Mouse (Mus musculus): ENCODE data around the gene Nr3c2. TPM values are rescaled to one million over a fixed set of nuclear protein-coding genes. Genes with fewer than 3 reads are reported as not detected.

Gene Nr3c2
- polyA plus RNA-seq, 1 experiment from 2014 or later: 0.58 TPM

DNA sequence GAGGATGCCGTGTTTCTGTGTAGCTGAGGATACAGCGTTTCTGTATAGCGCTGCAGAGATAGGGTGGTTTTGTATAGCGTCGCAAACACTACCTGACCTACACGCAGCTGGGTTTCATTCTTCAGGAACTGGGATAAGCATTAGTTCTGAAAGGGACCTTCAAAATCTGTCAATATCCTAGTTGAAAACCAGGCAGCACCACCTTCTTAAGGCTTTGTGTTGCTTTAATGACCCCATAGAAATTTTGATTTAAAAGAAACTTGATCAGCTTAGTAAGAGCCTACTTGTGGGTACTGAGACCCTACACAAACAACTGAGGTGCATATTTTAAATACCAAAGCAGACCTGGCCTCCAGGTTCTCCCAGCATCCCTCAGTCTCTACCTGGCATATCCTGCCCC, 372.9 kb downstream of the Nr3c2 start:
- no peak overlapping the region for H3K27ac ChIP-seq (replicated peaks; ENCODE audit: low read depth, low read length)
- no peaks in the 10 kb centered on the region for H3K4me1 ChIP-seq (ENCODE audit: control insufficient read depth, insufficient read depth, low read length)
- DNase-seq (ENCODE audit: low spot score) (no peak), ATAC-seq (replicated peaks; ENCODE audit: insufficient number of reproducible peaks, low FRiP score, low TSS enrichment, low read depth) (no peak)
- no peak overlapping the region for H3K4me2 ChIP-seq (ENCODE audit: low read depth, low read length)
- H3K27me3 ChIP-seq (ENCODE audit: control insufficient read depth, insufficient read depth, low read length): no peaks in the 10 kb centered on the region
- H3K9me3 ChIP-seq (replicated peaks; ENCODE audit: control insufficient read depth, low read length): no peaks in the 10 kb centered on the region
- H3K9ac ChIP-seq (replicated peaks; ENCODE audit: low read length): no peak overlapping the region
- H3K4me3 ChIP-seq (ENCODE audit: low read depth, low read length): no peak overlapping the region
- no peaks in the 10 kb centered on the region for H3K36me3 ChIP-seq (replicated peaks; ENCODE audit: control insufficient read depth, insufficient read depth, low read depth, low read length)
- 70% methylated on average over 6 of the region's 6 CpGs for WGBS

DNA sequence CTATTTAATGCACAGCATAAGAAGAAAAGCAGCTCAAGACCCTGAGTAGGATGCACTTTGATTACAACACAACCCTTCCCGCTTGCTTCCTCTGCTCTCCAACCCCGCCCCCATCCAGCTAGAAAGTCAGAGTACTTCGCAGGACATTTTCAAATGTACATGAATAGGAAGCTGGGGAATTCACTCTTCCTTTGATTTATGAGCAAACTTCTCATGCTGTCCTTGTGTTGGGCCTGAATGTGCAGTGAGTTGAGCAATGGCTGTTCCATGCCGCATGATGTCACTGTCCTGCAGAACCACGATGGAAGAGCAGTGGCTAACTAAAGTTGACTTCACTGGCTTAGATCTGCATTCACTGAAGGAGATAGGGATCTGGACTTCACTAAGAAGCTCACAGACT, 376.3 kb downstream of the Nr3c2 start:
- H3K27ac ChIP-seq (replicated peaks; ENCODE audit: low read depth, low read length): no peak overlapping the region
- H3K9me3 ChIP-seq (replicated peaks; ENCODE audit: control insufficient read depth, low read length): no peaks in the 10 kb centered on the region
- H3K27me3 ChIP-seq (ENCODE audit: control insufficient read depth, insufficient read depth, low read length): no peaks in the 10 kb centered on the region
- DNase-seq (ENCODE audit: low spot score): no peak
- no peaks in the 10 kb centered on the region for H3K36me3 ChIP-seq (replicated peaks; ENCODE audit: control insufficient read depth, insufficient read depth, low read depth, low read length)
- no peak overlapping the region for H3K4me3 ChIP-seq (ENCODE audit: low read depth, low read length)
- ATAC-seq (replicated peaks; ENCODE audit: insufficient number of reproducible peaks, low FRiP score, low TSS enrichment, low read depth): no peak
- no peak overlapping the region for H3K4me2 ChIP-seq (ENCODE audit: low read depth, low read length)
- no peak overlapping the region for H3K9ac ChIP-seq (replicated peaks; ENCODE audit: low read length)
- no peaks in the 10 kb centered on the region for H3K4me1 ChIP-seq (ENCODE audit: control insufficient read depth, insufficient read depth, low read length)
- 88% methylated on average over 5 of the region's 5 CpGs for WGBS

DNA sequence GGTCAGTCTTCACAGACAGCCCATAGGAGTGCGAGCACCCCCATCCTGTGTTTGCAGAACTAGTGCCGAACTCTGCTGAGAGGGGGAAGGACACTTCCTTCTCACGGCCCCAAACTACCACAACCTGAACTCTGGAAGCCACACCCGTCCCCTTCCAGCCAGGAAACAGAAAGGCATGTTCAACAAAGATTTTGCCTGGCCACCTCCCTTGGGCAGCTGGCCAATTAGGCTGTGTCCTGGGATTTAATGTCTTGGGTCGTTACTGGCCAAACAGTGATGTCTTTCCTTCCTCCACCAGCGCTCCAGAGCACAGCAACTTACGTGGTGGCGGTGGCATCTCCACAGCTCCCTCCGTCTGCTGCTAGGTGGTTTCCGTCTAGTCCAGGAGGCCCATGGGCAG, 377.6 kb downstream of the Nr3c2 start:
- no peak for DNase-seq (ENCODE audit: low spot score)
- Histone ChIP-seq H3K9me3 (replicated peaks; ENCODE audit: control insufficient read depth, low read length) (no peaks in the 10 kb centered on the region), H3K27me3 (ENCODE audit: control insufficient read depth, insufficient read depth, low read length) (no peaks in the 10 kb centered on the region), H3K4me3 (ENCODE audit: low read depth, low read length) (no peak overlapping the region), H3K36me3 (replicated peaks; ENCODE audit: control insufficient read depth, insufficient read depth, low read depth, low read length) (no peaks in the 10 kb centered on the region), H3K27ac (replicated peaks; ENCODE audit: low read depth, low read length) (no peak overlapping the region), H3K9ac (replicated peaks; ENCODE audit: low read length) (no peak overlapping the region), H3K4me1 (ENCODE audit: control insufficient read depth, insufficient read depth, low read length) (no peaks in the 10 kb centered on the region), H3K4me2 (ENCODE audit: low read depth, low read length) (no peak overlapping the region)
- no peak for ATAC-seq (replicated peaks; ENCODE audit: insufficient number of reproducible peaks, low FRiP score, low TSS enrichment, low read depth)
- WGBS: 86% methylated on average over 10 of the region's 10 CpGs

DNA sequence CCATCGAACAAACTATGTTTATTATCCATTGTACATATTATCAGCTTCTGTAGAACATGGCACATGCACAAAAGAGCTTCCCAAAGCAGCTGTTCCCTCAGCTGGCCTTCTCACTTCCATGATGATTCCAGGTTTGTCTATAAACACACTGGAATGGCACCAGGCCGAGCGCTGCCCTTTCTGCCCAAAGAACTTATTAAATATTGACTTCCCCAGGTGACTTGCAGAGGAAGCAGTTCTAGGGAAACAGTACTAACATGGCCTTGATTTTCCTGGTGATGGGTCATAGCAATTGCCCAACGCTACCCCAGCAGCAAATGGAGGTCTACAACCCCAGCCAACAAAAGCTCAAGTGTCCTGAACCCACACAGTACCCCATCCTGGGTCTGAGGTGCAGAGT, 379.0 kb downstream of the Nr3c2 start:
- Histone ChIP-seq H3K27me3 (ENCODE audit: control insufficient read depth, insufficient read depth, low read length) (no peaks in the 10 kb centered on the region), H3K4me2 (ENCODE audit: low read depth, low read length) (no peak overlapping the region), H3K36me3 (replicated peaks; ENCODE audit: control insufficient read depth, insufficient read depth, low read depth, low read length) (no peaks in the 10 kb centered on the region), H3K9me3 (replicated peaks; ENCODE audit: control insufficient read depth, low read length) (no peaks in the 10 kb centered on the region), H3K4me1 (ENCODE audit: control insufficient read depth, insufficient read depth, low read length) (no peaks in the 10 kb centered on the region), H3K27ac (replicated peaks; ENCODE audit: low read depth, low read length) (no peak overlapping the region), H3K4me3 (ENCODE audit: low read depth, low read length) (no peak overlapping the region), H3K9ac (replicated peaks; ENCODE audit: low read length) (no peak overlapping the region)
- ATAC-seq (replicated peaks; ENCODE audit: insufficient number of reproducible peaks, low FRiP score, low TSS enrichment, low read depth) (no peak), DNase-seq (ENCODE audit: low spot score) (no peak)
- 94% methylated on average over 4 of the region's 4 CpGs for WGBS

DNA sequence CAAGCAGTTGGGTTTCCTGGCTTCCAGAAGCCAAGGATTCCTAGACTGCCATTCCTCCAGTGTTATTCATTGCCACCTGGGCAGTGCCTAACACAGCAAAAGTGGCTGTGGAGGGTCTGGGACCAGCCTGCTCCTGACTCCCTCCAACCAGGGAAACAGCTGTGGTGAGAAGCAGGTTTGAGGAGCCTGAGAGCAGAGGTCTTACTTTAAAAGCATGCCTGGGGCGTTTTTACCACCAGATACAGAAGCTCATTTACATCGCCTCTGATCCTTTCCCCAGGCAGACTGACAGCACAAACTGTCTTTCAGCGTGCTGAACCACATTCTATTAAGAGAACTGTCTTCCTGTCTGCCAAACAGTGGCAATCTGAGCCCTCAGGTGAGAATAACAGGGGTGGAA, 380.7 kb downstream of the Nr3c2 start:
- H3K4me1 ChIP-seq (ENCODE audit: control insufficient read depth, insufficient read depth, low read length): no peaks in the 10 kb centered on the region
- 22% methylated on average over 3 of the region's 3 CpGs for WGBS
- ATAC-seq (replicated peaks; ENCODE audit: insufficient number of reproducible peaks, low FRiP score, low TSS enrichment, low read depth) (peak; percentile 20; the same call in 1 of the 2 replicates), DNase-seq (ENCODE audit: low spot score) (peak; percentile 52)
- no peaks in the 10 kb centered on the region for H3K36me3 ChIP-seq (replicated peaks; ENCODE audit: control insufficient read depth, insufficient read depth, low read depth, low read length)
- H3K4me2 ChIP-seq (ENCODE audit: low read depth, low read length): no peak overlapping the region
- no peak overlapping the region for H3K27ac ChIP-seq (replicated peaks; ENCODE audit: low read depth, low read length)
- no peaks in the 10 kb centered on the region for H3K9me3 ChIP-seq (replicated peaks; ENCODE audit: control insufficient read depth, low read length)
- H3K27me3 ChIP-seq (ENCODE audit: control insufficient read depth, insufficient read depth, low read length): no peaks in the 10 kb centered on the region
- no peak overlapping the region for H3K9ac ChIP-seq (replicated peaks; ENCODE audit: low read length)
- H3K4me3 ChIP-seq (ENCODE audit: low read depth, low read length): no peak overlapping the region

DNA sequence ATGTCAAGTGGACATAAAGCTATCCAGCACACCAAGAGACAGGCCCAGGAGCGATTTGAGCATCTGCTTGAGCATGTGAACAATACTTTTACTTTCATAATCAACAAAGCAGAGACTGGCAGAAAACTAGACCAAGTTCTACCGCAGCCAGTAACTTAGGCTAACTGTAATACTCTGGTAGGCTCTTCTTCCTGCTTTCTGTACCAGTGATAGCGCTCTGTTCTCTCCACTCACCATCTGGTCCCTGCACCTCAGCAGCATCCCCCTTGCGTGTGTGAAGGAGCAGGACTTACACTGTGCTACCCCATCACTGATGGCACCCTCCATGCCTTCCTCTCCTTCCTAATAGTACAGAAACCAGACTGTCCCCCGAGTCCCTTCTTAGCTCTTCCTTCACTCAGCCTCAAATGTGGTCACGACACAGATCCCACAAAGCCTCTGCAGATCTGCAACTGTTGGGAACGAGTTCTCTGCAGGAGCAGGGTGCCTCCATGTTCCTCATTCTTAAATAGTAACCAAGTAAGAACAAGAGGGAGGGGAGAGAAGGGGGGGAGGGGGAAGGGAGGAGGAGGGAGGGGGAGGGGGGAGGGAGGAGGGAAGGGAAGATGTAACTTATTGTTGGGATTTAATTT, 383.5 kb downstream of the Nr3c2 start:
- 82% methylated on average over 7 of the region's 7 CpGs for WGBS
- H3K9ac ChIP-seq (replicated peaks; ENCODE audit: low read length): no peak overlapping the region
- H3K4me1 ChIP-seq (ENCODE audit: control insufficient read depth, insufficient read depth, low read length): no peaks in the 10 kb centered on the region
- DNase-seq (ENCODE audit: low spot score): no peak
- no peaks in the 10 kb centered on the region for H3K36me3 ChIP-seq (replicated peaks; ENCODE audit: control insufficient read depth, insufficient read depth, low read depth, low read length)
- no peak overlapping the region for H3K27ac ChIP-seq (replicated peaks; ENCODE audit: low read depth, low read length)
- H3K4me2 ChIP-seq (ENCODE audit: low read depth, low read length): no peak overlapping the region
- ATAC-seq (replicated peaks; ENCODE audit: insufficient number of reproducible peaks, low FRiP score, low TSS enrichment, low read depth): no peak
- H3K9me3 ChIP-seq (replicated peaks; ENCODE audit: control insufficient read depth, low read length): no peaks in the 10 kb centered on the region
- no peak overlapping the region for H3K4me3 ChIP-seq (ENCODE audit: low read depth, low read length)
- no peaks in the 10 kb centered on the region for H3K27me3 ChIP-seq (ENCODE audit: control insufficient read depth, insufficient read depth, low read length)

DNA sequence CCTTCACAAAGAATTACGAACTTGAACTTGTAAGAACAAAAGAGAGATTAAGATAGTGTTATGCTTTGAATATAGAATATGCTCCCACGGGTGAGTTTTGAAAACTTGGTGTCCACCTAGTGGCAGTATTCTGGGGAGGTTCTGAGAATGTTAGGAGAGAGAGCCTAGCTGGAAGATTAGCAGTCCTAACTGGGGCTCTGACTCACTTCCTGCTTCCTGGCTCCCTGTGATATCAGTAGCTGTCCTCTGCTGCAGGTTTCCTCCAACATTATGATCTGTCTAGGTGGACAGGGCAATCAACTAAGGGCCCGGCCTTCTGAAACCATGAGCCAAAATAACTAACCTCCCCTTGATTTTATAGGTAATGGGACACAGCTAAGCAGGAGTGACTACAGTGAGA, 385.2 kb downstream of the Nr3c2 start:
- no peak overlapping the region for H3K4me2 ChIP-seq (ENCODE audit: low read depth, low read length)
- WGBS: 85% methylated on average over 3 of the region's 3 CpGs
- DNase-seq (ENCODE audit: low spot score) (no peak), ATAC-seq (replicated peaks; ENCODE audit: insufficient number of reproducible peaks, low FRiP score, low TSS enrichment, low read depth) (no peak)
- no peak overlapping the region for H3K9ac ChIP-seq (replicated peaks; ENCODE audit: low read length)
- no peaks in the 10 kb centered on the region for H3K9me3 ChIP-seq (replicated peaks; ENCODE audit: control insufficient read depth, low read length)
- no peaks in the 10 kb centered on the region for H3K4me1 ChIP-seq (ENCODE audit: control insufficient read depth, insufficient read depth, low read length)
- H3K36me3 ChIP-seq (replicated peaks; ENCODE audit: control insufficient read depth, insufficient read depth, low read depth, low read length): no peaks in the 10 kb centered on the region
- no peak overlapping the region for H3K4me3 ChIP-seq (ENCODE audit: low read depth, low read length)
- no peak overlapping the region for H3K27ac ChIP-seq (replicated peaks; ENCODE audit: low read depth, low read length)
- H3K27me3 ChIP-seq (ENCODE audit: control insufficient read depth, insufficient read depth, low read length): no peaks in the 10 kb centered on the region

DNA sequence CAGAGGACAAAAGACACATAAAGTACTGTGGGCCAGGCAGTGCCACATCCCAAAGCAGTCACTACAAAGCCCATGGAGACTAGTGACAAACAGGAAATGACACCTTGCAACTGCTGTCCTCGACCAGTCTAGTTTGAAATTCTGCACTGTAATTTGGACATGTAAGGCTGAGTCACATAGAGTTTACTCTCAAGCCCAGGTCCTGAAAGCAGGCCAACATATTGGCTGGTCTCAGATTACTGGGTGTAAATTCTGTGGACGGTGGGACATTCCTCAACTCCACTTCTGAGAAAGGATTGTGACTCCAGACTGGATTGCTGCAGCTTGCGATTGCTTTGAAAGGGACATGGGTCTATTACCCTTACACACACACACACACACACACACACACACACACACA, 388.8 kb downstream of the Nr3c2 start:
- ATAC-seq (replicated peaks; ENCODE audit: insufficient number of reproducible peaks, low FRiP score, low TSS enrichment, low read depth) (no peak), DNase-seq (ENCODE audit: low spot score) (no peak)
- no peaks in the 10 kb centered on the region for H3K36me3 ChIP-seq (replicated peaks; ENCODE audit: control insufficient read depth, insufficient read depth, low read depth, low read length)
- no peaks in the 10 kb centered on the region for H3K9me3 ChIP-seq (replicated peaks; ENCODE audit: control insufficient read depth, low read length)
- H3K4me3 ChIP-seq (ENCODE audit: low read depth, low read length): no peak overlapping the region
- H3K4me1 ChIP-seq (ENCODE audit: control insufficient read depth, insufficient read depth, low read length): no peaks in the 10 kb centered on the region
- no peaks in the 10 kb centered on the region for H3K27me3 ChIP-seq (ENCODE audit: control insufficient read depth, insufficient read depth, low read length)
- H3K4me2 ChIP-seq (ENCODE audit: low read depth, low read length): no peak overlapping the region
- no peak overlapping the region for H3K27ac ChIP-seq (replicated peaks; ENCODE audit: low read depth, low read length)
- no peak overlapping the region for H3K9ac ChIP-seq (replicated peaks; ENCODE audit: low read length)
- WGBS: 75% methylated on average over 3 of the region's 3 CpGs
